Mouse (Mus musculus): ENCODE data around the gene R3hdm1.
"Not testable (repeated sequence)": the region's sequence is repeated elsewhere in the genome, so short reads cannot be mapped to it uniquely, and the experiment has no call there.

R3hdm1 gene

DNA sequence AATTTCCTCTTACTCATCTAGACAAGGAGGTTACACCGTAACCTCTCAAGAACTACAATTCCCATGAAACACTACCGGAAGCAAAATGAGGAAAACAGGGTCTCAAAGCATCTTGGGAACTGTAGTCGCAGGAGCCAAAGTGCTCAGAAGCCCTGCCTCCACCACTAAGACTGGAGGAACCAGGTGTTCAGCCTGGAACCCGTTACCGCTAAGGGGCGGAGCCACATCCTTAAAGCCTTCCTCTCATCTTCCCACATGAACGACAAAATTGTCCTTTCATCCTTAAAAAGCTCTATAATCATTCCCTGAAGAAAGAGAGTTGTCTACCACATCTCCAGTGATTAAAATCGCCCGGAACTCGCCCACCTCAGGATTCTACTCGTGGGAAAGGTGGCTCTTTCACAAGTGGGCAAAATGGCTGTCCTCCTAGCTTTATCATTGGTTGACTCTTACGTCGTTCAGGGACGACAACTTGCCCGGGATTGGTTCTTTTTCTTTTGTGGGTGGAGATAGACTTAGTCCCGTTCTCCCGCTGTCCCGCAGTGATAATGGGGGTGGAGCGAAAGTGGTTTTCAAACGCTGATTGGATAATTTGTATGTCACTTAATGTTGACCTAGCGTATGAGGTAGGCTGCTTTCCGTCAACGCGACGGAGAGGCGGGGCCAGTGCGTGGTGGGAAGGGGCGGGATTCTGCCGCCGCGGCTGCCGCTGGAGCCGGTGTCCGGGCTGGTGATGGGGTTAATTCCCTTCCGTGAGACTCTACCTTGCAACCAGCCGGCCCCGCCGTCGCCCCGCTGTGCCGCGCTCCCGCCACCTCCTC is at the start of gene R3hdm1, which contains the start of gene Zranb3:
R3hdm1 (plus strand) TSS at position 661 of the 821 bp plus-strand sequence.
Zranb3 (minus strand) TSS at position 407 of the 821 bp plus-strand sequence.
- peak; percentile 95 for DNase-seq

DNA sequence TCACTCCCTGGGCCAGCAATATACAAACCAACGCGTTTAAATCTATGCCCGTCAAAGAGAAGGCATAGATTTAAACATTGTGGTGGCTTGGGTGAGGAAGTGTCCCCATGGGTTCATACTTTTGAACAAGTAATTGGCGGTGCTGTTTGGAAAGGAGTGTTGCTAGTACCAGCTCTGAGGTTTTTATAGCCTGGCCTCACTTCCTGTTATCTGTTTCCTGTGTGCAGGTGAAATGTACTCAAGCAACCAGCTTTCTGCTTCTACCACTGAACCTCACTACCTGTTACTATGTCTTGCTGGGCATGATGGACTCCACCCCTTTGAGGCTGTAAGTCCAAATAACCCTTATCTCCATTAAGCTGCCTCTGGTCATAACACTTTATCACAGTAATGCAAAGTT is 45.8 kb upstream of the R3hdm1 start:
- DNase-seq = no peak

DNA sequence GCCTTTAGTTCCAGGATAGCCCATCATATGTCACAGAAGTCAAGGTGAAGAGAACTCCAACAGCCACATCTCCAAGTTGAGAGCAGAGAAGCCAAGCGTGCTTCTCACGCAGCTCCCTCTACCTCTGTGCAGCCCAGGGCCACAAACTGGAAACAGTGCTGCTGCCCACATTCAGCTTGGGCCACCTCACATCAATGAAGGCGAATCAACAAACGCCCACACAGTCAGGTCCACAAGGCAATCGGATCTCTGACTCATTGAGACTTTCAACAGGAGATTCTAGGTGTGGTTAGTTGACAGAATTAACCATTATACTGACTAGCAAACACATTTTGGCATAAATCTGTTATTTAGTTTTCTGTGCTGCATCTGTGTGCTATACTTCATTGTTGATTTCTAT is 44.5 kb upstream of the R3hdm1 start:
- DNase-seq = no peak

DNA sequence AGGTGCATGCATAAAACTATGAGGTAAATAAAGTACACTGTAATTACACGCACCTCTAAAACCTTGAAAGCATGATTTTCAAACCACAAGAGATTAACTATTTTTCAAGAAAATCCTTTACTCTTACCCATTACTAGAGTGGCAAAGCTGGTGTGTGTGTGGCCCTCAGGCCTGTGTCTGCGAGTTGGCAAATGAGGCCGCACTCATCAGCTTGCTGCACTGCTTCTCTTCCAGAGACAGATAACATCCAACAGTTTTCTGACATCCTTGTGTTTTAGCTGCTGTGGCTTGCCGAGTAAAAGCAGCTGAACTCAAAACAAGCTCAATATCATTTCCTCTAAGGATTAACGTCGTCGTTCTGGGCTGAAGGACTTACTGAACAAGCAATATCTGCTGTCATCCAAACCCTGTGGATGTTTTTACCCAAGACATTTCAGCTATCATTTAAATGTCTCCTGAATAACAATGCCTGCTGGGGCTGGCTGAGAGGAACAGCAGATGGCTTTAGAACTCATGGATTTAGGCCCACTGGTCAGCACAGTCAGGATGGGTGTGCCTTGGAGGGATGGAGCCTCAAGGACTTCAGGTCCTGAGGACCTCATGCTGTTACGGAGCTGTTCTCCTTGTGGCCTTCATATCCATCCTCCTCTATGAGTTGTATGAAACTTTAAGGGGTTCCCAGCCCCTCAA is 42.3 kb upstream of the R3hdm1 start:
- DNase-seq = no peak

DNA sequence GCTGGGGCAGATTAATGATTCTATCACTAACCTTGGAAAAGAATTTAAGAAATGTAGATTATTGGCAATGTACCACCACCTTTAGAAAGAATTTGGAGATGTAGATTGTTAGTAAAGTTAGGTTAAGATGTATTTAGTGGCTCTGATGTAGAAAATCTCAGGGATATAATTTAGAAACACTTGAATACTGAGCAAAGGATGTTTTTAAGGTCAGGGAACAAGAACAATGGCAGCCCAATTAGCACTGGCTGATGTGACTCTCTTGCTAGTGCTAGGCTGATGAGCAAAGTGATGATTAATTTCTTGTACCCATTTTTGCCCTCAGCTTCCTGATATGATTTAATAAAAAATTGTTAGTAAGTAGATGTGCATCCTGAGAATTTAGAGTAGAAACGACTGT is 41.7 kb upstream of the R3hdm1 start:
- DNase-seq = no peak

DNA sequence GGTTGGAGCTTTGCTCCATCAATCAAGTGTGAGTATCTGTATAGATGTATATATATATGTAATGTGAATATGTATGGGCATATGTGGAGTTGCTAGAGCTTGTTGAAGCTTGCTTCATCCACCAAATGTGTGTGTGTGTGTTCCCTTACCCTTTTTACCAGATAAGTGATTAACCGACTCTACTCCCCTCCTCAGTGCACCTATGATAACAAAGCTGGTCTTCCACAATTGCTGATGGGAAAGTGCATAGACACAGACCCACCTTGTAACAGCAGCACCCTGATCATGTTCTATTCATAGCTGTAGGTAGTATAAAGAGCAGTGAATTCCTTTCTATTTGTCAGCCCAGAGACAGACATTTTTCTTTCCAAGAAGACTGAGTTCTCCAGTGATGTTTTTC is 40.9 kb upstream of the R3hdm1 start:
- DNase-seq = no peak

DNA sequence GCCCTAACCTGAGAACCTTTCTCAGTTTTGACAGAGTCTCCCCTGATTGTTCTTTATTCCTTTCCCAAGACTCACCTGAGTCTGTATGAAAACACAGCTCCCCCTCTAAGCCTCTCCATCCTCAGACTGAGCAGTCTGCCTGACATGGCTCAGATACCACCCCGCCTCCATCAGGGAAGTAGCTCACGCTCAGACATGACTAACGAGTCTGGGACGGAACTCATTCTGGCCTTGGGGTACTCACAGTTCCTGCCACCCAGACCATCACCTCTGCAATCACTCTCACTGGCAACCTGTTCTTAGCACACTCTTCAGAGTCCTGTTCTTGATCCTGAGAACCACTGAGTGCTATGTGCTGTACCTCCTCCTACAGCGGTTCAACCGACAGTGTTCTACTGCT is 38.4 kb upstream of the R3hdm1 start:
- DNase-seq = no peak

DNA sequence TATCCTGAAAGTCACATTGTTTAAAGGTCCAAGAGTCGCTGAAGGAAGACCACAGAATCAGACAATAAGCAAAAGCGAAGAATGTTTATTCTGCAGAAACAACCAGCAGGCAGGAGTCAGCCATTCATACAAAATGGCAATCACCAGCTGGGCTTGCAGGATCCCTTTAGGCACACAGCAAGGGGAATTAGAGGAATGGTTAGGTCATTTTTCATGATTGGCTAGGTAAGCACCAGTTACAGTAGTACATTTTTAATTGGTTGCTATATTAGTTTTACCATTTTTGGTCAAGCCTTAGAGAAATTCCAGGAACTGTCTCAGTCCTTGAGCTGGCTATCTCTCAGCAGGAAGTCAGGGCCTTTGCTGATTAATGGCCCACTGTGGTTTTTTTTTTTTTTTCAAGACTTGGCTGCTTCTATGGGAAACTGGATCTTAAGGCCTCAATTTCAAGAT is 34.1 kb upstream of the R3hdm1 start:
- no peak for DNase-seq

DNA sequence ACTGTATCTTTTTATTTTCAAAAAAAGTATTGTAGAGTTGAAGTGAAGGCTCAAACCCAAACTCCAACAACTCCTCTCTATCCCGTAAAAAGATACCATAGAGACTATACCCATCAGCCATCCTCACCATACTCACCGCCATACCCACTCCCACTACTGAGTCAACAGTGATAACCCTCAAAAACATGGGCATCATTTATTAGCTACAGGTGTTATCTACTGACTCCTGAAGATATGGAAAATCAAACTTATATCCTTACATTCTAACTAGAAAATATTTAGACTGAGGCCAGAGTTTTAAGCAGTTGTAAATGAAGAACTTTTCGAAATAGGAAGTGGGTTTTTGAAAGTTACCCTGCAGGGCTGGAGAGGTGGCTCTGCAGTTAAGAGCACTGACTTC is 33.1 kb upstream of the R3hdm1 start:
- no peak for DNase-seq

DNA sequence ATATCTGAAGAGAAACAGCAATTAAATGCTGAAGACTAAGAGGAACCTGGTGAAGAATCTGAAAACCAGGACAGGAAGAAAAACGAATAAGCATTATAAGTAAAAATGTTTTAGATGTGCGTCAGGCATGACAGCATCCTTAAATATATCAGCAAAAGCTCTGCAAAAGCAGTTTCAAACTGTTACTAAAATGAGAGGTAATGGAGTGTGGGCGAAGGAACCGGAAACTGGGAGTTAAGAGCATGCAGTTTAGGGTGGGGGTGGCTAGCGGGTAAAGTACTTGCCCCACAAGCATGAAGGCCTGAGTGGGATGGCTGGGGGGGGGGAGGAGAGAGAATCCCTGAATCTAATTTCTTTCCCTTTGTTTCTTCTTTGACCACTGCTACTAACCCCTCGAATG is 30.1 kb upstream of the R3hdm1 start:
- DNase-seq = no peak

DNA sequence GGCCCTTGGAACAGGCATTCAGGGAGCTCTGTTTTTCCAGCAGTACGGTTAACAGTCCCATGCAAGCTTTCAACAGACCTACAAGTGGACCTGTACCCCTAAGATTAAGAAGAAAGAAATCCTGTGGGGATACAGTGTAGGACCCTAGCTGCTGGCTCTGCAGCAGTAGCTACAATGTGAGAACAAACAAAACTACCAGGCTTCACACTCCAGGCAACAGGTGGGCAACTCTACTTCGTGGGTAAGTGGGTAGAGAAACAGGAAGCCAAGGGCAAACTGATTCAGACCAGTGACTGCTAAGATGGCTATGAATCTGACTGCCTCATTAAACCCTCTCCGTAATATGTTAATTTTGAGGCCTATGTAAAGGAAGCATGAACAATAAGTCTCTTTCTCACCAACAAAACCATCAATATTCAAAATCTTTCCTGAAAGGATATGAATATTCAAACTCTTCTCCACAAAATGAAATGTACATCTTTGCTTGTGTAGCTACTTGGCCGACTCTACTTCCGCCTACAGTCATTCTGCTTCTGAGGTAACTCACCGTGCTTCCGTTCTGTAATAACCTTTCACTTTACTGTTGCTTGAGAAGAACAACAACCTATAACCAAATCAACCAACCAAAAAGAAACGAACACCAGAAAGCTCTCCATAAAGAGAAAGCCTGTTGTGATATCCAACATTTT is 26.2 kb upstream of the R3hdm1 start:
- no peak for DNase-seq

DNA sequence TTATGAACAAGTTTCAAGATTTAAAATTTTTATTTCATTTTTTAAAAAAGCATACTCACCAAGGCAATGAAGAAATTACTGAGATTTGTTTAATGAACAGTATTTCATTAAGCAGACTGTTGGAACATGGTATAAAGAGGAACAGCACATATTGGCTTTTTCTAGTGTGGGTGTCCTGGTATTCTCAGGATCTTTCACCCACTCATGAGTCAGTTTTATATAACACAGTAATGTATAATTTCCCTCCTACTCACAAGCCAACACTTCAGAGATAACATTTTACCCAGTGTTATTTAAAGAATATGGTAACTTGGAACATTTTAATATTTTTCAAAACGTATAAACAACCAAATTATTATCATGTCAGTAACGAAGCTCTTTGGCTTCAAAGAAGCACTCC is 25.3 kb upstream of the R3hdm1 start:
- no peak for DNase-seq

DNA sequence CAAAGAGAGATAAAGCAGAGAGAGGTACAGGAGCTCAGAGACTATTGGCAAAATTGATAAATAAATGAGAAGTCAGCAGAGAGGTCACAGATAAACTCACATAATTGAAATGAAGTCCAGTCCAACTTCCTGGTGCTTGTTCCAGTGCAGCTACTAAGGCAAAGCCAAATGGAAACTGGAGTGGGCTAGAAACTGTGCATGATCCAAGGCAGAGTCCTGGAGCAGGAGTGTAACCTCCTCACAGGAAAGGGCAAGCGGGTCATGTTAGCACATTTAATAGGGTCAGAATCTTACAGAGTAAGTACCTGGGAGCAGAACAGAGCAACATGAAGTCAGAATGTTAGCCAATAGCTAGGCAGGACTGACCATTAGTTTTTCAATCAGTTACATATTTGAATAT is 24.5 kb upstream of the R3hdm1 start:
- DNase-seq = no peak

DNA sequence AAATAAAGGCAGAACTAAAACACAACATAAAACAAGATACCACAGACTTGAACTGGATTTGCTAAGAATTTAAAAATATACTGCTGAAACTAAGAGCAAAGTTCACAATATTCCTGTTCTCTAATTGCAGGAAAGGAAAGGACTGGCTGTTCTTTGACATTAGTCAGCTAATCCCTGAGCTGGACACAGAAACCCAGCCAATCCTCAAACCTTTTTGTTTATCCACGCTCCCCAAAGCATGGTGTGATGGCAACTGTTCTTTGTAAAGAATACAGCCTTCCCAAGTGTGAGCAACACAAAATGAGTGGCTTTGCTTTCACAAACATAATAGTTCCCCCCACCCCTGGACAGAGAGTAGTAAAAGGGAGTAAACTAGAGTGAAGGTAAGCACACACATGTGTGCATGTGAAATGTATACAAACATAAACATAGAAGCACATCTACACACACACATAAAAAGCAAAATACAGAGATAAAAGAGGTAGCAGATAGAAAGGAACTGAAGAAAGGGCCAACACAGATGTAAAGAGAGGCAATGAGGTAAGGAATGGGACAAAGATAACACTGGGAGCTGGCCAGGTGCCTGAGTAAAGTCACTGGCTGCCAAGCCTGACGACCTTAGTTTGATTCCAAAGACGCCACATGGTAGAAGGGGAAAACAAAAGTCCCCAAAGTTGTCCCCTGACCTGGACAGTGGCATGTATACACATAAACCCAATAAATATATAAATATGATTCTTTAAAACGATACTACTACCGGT is 22.0 kb upstream of the R3hdm1 start:
- no peak for DNase-seq

DNA sequence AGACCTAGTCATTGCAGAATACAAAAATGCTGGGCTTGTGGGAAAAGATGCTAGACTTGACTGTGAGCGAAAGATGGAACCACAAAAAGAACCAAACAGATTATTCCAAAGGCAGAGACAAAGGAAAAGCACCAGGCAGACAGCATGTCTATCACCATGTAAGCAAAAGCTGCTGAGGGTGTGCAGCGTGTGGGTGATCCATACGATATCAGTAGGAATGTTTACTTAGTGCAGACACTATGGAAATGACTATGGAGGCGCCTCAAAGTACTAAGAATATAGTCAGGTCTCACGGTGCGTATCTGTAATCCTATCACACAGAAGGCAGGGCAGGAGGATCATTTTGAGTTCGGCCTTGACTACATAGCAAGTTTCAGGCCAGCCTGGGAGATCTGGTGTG is 21.2 kb upstream of the R3hdm1 start:
- peak; percentile 21 for DNase-seq

DNA sequence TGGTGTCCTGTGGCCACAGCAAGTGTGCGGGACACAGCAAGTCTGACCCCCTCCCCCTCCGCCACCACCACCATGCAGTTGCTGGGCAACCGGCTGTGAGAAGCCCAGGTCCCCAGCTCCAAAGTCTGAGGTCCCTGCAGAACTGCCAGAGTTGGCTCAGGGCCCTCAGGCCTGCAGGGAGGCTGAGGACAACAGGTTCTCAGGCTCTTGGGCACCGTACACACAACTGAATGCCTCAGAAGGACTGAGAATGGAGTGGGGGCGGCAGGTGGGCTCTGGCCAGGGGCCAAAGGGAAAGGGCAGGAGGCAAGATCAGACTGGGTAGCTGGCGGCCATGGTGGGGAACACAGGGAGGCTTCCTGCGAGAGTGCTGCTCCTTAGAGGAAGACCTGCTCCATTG is 20.3 kb upstream of the R3hdm1 start:
- no peak for DNase-seq

DNA sequence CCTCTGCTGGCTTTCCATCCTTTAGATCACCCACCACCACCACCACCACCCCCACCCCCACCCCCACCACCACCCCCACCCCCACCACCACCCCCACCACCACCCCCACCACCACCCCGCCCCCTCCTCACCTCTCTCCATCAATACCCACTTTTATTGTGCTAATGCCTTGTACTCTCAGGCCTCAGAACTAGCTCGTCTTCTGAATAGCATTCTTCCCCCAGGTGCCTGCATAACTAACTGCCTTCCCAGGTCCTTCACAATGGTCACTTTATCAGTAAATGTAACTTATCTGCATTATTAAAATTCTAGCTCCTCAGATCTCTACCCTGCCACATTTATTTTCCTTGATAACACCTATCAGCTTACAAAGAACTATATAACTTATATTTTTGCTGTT is 8.4 kb upstream of the R3hdm1 start:
- DNase-seq = no peak

DNA sequence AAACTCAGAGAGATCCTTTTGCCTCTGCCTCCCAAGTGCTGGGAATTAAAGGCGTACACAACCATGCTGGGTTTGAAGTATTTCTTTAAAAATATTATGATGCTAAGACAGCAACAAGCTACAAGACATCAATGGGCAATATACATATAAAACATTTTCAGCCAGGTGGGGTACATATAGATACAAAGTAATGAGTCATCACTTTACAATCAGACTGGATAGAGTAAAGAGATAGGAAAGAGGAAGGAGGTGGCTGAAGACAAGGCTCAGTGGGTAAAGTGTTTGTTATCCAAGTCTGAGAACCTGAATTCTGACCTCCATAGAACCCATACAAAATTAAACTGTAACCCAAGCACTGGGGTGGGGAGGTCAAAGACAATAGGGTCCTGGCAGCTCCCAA is 4.8 kb upstream of the R3hdm1 start:
- no peak for DNase-seq

DNA sequence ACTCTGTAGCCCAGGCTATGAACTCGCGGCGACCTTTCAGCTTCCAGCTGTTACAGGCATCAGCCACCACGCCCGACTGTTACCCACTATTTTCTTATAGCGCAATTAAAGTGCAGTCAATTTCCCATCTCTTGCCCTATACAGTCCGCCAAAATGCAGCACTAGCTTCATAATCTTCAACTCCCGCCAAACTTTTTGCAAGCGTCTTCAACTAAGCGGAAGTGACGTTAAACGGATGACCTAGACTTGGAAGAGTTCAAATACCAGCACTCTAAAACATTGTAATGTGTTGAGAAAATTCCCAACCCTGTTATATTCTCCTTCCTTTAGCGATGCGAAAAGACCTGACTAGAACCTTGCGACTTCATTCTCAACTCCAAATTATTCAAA is 855 bp upstream of the R3hdm1 start:
- DNase-seq = peak; percentile 50

DNA sequence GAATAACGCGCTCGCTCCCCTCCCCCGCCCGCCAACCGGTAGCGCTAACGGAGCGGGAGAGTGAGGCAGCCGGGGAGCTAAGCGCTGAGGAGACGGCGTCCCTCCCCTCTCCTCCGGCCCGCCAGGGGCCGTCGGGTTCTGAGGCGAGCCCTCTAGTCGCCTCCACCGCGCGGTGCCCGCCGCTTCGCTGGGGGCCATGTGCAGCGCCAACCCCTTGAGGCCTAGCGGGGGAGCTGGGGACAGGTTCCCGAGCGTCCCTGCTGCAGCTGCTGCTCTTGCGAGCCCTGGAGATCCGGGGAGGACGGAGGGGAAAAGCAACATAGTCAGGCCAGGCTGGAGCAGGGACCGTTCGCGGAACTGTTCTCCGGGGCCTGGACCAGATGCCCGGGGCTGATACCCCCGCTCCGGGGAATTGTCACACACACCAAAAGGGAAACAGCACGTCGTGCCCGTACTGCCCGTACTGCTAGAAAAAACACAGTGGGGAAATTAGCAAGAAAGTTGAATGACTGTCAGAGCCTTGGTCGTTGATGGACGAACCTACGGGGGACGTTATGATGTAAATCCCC is 503 bp downstream of the R3hdm1 start:
- DNase-seq = no peak

DNA sequence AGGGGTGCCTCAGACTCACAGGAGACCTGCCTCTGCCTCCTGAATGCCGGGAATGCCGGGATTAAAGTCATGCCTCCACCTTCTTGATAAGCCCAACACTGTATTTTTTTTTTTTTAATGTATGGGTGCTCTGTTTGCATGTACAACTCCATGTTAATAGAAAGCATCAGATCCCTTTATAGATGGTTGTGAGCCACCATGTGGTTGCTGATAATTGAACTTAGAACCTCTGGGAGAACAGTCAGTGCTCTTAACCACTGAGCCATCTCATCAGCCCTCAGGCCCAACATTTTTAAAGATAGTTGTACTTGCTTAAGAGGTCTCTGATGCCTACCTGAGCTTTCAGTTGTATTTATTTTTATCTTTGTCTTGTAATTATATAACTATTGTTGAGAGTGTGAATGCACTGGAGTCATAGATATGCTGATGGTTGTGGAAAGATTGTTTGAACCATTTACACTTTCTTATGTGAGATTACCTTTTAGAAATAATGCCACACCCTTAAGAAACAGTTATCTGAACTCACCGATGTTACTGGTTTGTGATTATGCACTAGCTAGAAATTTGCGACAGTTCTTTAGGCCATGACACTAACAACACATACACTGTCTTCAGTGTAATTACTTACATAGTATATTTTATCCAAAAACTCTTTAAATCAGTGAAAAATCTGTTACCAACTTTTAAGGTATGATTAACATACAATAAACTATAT is 18.0 kb downstream of the R3hdm1 start:
- DNase-seq = no peak

DNA sequence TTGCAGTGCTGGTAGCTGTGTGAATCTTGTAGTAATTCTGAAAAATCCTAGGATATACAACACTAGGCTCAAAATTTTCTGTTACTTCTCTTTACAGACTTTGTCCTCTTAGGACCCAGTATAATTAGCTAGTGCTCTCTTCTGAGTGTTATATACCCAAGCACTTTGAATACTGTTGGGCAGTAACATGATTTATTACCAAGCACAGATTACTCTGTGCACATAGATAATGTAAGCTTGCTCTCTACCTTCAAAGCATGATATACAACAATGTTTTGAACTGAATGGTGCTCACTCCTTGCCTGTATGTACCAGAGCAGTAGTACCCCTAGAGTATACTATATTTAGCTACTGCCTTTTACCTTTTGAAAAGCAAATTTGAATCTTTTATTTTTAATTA is 33.1 kb downstream of the R3hdm1 start:
- not testable (repeated sequence) for DNase-seq
